Mouse (Mus musculus) G1E-ER4 (cell line): ENCODE data around the gene Rnf38. TPM values are rescaled to one million over a fixed set of nuclear protein-coding genes. Genes with fewer than 3 reads are reported as not detected.

Experiments
- GATA1 ChIP-seq: IDR thresholded peaks from one replicate; pipeline ENCODE4 v1.8.0; 2012; ENCODE audit warnings: low read length, inconsistent platforms
- polyA plus RNA-seq: library from polyadenylated mRNA; stranded (reverse); fragments of >175 nt; gene quantifications from 2 replicates; pipeline ENCODE4 v1.2.3, GENCODE M21; 2012

The Rnf38 gene
- polyA plus RNA-seq, 1 experiment = 22.3 TPM

DNA sequence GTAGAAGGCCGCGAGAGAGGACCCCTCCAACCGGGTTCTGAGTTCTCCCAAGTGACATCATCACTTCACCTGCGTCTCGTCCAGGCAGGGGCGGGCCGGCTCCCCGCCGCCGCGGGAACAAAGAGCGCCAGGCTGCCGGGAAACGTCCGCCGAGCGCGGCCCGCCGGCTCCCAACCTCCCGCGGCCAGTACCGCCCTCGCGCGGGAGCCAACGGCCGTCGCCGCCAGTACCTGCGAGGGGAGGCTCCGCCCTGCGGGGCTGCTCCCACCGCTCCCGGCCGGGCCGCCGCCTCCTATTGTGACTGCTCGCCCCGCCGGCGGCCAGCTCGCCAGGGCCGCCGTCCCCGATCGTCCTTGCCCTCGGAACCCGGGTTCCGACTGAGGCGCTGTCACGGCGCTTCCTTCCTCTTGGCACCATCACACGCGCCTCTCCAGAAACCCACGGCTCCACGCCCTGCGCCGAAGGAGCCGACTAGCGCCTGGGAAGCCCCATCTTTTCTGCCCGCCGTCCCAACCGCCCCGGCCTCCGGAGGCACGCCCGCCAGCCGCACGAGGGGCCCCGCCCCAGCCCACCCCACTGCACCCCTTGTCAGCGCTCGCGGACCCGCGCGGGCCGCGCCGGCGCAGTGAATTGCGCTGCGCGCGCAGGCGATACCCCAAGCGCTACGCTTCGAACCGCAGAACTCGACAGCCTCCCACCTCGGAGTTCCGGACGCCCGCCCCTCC, 66.0 kb downstream of the Rnf38 start:
- no peak for TF ChIP-seq GATA1

DNA sequence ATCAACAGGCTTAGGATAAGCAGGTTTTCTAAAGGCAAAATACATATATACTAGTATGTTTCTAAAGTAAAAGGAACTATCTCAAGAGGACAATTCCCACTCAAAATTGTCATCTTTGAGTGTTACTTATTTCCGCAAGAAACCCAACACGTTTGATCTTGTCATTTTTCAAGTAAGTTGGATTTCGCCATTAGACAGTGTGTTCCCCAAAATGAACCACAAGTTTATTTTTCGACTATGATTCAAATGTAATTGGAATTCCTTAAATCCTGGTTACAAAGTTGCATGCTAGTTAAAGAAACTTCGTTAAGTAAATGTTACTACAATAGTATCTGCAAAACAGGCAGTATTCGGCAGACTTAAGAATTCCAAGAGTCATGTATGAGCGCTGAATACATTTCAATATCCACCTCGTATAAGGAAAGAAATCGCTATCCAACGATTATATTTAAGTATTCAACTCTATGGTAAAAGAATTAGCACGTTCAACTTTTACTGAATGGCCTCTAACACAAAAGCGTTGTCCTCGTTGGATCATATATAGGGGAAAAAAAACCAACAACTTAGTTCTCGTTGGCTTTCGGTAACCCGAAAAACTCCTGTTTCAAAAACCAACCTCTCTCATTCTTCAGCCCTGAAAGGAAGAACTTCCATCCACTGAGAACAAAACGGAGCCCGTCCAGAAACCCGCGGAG, 66.7 kb downstream of the Rnf38 start:
- no peak for TF ChIP-seq GATA1

DNA sequence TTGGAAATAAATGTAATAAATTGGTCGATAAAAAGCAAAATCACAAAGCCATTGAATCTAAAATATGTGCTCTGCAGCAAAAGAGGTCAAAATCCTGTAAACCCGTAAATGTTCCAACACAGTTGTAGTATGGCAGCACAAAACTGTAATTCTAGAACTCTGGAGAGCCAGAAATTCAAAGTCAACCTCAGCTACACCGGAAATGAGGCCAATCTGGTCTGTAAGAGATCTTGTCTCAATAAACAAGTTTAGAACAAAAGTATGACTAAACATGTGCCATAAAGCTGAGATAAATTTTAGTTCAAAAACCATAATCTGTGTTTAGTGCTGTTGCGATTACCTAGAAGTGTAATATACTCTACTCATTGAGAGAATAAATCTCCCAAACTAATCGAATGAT, 69.0 kb downstream of the Rnf38 start:
- TF ChIP-seq GATA1 = no peak

DNA sequence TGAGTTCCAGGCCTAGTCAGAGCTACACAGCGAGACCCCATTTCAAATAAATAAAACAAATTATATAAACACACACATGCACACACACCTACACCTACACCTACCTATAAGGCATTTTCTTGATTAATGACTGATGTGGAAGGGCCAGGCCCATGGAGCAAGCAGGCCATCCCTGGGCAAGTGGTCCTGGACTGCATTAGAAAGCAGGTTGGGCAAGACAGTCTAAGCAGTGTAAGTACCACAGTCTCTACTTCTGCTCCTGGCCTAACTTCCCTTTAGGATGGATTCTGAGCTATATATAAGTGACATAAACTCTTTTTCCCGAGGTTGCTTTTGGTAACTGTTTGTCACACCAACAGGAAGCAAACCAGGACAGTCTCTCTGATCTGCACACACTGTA, 70.6 kb downstream of the Rnf38 start:
- no peak for TF ChIP-seq GATA1

DNA sequence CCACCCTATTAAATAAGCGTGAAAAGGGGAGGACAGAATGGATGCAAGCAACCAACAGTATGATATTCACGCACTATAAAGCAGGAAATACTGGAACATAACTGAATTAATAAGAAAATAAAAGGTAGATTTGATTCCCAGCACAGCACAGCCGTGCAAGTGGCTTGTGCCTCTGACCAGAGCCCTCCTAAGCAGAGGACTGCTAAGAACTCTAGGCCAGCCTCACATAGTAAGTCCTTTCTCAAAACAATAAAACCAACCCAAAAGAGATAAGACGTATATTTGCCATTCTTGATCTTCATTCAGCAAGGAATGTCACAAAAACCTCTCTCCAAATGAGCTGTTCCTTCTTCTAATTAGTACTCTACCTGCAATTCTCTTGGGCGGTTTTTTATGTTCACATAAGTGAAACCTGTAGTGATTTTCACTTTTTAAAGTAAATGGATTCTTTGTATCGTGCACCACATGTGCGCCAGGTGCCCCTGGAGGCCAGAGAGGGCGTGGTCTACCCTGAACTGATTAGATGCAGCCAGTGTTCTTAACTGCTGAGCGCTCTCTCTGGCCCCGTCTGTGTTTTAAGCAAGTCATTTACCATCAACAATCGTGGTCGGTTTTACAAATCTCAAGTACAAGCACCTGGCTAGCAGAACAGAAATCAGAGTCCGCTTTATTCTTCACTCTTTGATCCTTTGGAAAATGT, 72.4 kb downstream of the Rnf38 start:
- TF ChIP-seq GATA1 = no peak

DNA sequence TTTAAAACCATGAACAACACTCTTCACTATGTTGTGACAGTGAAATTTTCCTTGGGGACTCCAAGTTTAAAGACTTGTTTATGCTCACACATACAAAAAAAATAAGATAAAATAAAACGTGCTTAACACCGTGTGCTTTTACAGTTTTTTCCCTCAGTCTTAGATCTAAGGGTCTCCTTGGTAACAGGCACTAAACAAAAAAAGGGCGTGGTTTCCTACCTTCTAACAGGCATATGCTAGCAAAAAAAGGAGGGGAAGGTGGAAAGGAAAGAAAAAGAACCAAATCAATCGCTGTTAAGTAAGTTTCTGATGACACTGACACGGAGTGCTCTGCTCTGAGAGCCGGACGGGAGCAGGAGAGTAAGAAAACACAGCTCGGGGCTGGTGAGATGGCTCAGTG, 73.8 kb downstream of the Rnf38 start:
- TF ChIP-seq GATA1 = no peak

DNA sequence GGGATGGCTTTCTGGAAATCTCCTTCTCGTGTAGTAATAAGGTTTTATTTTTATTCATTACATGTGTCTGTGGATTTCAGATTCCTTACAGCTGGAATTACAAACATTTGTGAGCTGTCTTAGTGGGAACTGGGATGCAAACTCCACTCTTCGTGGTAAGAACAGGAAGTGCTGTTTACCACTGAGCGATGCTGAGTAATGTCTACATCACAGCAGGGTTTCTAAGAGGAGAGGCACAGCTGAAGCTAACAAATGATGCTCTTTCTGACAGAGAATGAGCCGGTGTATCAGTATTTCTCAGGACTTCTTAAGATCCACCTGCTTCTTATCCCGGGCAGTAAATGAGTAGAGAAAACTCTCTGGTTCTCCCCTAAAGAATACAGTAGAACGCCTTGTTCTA, 77.1 kb downstream of the Rnf38 start:
- no peak for TF ChIP-seq GATA1

DNA sequence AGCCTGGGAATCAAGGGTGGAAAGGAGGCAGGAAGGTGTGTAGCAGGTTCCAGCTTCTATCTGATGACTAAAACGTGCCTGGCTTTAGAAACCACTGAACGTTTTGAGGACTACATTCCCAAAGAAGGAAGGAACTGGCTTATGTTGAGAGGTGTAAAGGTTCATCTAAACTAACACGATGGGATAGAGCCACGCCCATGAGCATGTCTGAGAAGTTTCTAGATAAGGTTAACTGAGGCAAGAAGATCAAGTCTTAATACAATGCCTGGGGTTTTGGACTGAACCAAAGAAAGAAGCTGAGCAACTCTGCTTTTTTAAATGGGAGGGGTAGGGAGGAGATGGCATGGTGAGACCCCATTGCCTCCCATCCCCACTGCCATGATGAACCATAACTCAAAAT, 78.7 kb downstream of the Rnf38 start:
- TF ChIP-seq GATA1 = no peak

DNA sequence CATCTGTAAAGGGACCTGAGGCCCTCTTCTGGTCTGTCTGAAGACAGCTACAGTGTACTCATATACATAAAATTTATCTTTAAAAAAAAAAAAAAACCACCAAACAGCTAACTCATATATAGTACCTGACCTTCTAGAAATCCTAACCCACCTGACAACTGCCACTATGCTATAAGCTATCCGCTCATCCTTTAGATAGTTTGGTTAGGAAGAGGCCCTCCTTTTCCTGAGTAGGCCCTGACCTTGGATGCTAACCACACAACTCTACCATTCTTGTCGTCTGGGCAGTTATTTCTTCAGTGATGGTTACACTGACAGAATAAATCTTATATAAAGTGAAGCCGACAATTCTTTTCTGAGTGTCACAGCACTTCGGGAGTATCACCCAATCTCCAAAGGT, 80.7 kb downstream of the Rnf38 start:
- no peak for TF ChIP-seq GATA1

DNA sequence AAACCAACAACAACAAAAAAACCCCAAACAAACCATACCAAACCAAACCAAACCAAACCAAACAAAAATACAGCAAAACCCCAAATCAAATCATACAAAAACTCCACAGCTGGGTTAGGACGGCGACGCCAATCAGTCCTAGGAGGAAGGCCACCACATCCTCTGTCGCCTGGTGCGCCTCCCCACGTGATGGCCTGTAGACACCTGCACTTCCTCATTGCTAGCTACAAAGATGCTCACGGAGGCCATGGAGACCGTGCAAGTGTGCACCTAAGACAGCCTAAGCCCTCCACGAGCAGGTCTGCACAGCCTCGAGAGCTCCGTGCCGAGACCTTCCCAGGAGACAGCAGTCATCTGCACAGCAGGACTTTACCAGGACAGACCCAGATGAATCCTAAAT, 106.8 kb downstream of the Rnf38 start:
- no peak for TF ChIP-seq GATA1

DNA sequence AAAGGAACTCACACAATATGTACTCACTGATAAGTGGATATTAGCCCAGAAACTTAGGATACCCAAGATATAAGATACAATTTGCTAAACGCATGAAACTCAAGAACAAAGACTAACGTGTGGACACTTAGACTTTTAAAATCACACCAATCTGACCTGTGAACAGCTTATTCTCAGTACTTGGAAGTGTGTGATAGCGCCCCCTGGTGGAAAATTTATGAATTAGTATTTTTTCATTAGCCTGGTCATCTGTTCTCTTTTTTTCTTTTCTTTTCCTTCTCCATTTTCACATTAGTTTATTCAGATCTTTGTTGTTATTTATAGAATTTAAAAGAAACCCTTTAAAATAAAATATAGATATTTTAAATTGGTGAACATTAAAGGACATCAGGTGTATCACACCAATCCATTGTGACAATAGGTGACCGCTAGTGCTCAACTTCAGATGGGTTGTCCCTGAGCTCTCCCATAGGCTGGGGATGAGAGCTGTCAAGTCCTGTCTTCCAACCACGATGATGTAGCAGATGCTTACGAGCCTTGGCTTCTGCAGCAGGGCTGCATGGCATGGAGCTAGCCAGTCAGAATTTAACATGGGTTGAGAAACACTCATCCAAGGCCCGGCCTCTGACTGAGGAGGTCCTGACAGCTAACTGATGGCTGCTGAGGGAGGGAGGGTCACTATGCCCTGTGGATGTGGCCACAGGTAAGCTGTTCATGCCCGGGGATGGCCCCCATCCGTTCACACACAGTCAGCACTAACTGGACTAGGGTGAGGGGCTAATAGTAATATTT, 114.0 kb downstream of the Rnf38 start:
- no peak for TF ChIP-seq GATA1

DNA sequence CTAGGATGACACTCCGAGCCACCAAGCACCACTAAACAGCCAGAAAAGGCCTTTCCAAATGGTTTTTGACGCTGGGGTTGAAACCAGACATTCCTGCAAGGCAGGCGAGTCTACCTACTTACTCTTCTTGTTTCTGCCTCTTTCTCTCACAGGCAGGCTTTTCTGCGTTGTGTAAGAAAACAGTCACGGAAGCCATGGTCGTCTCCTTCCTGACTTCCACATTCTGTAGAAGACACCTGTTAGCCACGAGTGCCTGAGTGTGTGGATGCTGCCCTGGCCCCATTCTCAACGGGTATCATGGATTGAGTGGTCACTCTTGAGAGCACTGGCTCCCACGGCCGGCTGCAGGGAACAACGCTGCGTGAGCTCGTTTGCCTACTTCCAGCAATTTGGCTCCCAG, 118.5 kb downstream of the Rnf38 start:
- no peak for TF ChIP-seq GATA1

DNA sequence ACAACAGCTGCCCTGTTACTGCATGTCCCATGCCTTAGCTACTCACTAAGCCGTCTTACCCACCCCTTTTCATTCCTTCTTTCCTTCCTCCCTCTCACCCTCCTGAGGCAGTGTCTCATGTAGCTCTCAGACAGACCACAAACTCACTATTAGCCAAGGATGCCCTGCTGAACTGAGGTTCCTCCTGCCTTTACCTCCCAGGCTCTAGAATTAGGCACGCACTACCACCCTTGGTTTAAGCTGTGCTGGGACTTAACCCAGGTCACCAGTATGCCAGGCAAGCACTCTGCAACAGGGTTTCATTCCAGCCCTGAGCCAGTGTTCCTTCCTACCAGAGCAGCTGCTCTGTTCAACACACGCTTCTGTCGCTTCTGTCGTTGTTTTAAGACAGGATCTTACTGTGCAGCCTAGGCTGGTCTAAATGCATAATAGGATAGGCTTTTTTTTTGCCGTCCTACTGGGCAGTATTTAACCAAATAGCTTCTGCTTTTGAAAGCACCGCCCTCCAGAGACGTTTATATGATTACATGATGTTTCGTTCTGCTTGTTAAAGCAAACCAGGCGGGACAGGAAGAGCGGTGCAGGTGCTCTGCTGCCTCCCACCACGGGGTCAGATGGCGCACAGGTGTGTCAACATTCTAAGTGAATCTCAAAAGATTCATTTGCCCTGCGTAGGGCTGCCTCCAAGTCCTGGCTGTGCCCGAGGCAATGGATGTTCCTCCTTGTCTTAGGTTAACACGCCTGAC, 120.0 kb downstream of the Rnf38 start:
- TF ChIP-seq GATA1 = no peak

DNA sequence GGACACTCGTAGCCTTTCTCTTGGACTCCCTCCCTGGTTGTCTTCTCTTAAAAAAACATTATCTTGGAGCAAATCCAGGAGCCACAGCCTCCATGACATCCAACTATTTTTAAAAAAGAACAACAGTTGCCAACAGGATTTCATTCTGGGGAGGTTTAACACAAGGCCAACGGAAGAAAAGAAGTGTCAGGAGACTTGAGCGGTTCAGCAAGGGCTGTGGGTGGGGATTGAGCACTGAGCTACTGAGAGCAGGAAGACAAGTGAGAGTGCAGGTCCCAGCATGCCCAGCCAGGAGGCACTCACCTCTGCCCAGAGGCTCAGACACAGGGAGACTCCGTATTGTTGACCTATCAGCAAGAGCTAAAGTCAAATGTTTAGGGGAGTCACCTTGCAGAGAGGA, 120.8 kb downstream of the Rnf38 start:
- no peak for TF ChIP-seq GATA1

DNA sequence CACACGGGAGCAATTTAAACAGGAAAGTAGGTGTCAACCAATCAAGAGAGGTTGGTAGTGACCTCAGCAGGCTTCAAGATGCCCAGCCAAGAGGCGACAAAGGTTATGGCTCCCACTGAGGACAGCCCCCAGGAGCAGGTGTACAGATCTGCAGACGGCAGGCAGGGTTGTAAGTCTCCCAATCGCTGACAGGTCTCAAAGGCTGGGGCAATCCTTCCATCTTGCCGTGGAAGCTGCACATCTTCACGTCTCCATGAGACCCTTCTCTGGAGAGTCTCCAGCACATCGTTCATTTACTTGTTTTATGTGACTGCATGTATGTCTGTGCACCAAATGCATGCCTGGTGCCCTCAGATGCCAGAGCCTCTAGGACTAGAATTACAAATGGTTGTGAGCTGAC, 122.8 kb downstream of the Rnf38 start:
- no peak for TF ChIP-seq GATA1
